Mouse (Mus musculus) CH12.LX (cell line): Measurements from ENCODE around the gene Tor3a. TPM values are rescaled to one million over a fixed set of nuclear protein-coding genes. Genes with fewer than 3 reads are reported as not detected.
A peak's percentile ranks its signal among the peaks of the same experiment; 100 is the strongest.

Source experiments
- DNase-seq: peaks from one replicate; pipeline ENCODE4 v3.0.0-alpha.2; 2013; ENCODE audit errors: extremely low read depth
- H3K27ac ChIP-seq: 2 replicates; pipeline ENCODE4 v1.5.1; 2012; ENCODE audit warnings: low read depth, mild to moderate bottlenecking, control low read depth, moderate library complexity; ENCODE audit not compliant: insufficient read depth
- H3K27me3 ChIP-seq: replicated peaks from 2 replicates; pipeline ENCODE3; 2012; ENCODE audit warnings: inconsistent platforms
- H3K36me3 ChIP-seq, 2 experiments: replicated peaks in 1 of 2; 2 replicates each; pipeline versions ENCODE3 to v1.6.1; 2012; ENCODE audit warnings: inconsistent platforms in 1 of 2, low read length in 1 of 2, mild to moderate bottlenecking in 1 of 2, mixed read lengths in 1 of 2, moderate library complexity in 1 of 2; ENCODE audit not compliant: control insufficient read depth in 1 of 2, insufficient read depth in 1 of 2
- H3K4me1 ChIP-seq, 2 experiments: 2 replicates each; pipeline ENCODE4 v1.6.1; 2012; ENCODE audit warnings: inconsistent platforms in 1 of 2, moderate library complexity in 1 of 2; ENCODE audit not compliant: insufficient read depth in 2 of 2, control insufficient read depth in 1 of 2
- H3K4me2 ChIP-seq: 2 replicates; pipeline ENCODE4 v1.6.1; 2012; ENCODE audit warnings: low read depth, mild to moderate bottlenecking, control low read depth; ENCODE audit not compliant: poor library complexity, insufficient read depth, severe bottlenecking
- H3K4me3 ChIP-seq, 3 experiments: fragments of 150-350 bp in 1 of 3; sonication (generic) in 1 of 3; replicated peaks in 1 of 3; 2 replicates each; pipeline versions ENCODE3 to v1.5.1; 2011 to 2012; ENCODE audit warnings: low read depth in 2 of 3, low read length in 2 of 3, mild to moderate bottlenecking in 2 of 3, moderate library complexity in 2 of 3, control low read depth in 1 of 3, improper control_type of control experiment in 1 of 3, inconsistent platforms in 1 of 3, mixed read lengths in 1 of 3; ENCODE audit not compliant: poor library complexity in 1 of 3
- H3K79me2 ChIP-seq: replicated peaks from 2 replicates; pipeline ENCODE4 v1.6.1; 2012; ENCODE audit warnings: mild to moderate bottlenecking, moderate library complexity; ENCODE audit not compliant: control insufficient read depth, poor library complexity, insufficient read depth, severe bottlenecking; ENCODE audit errors: extremely low read depth
- H3K9ac ChIP-seq: 2 replicates; pipeline ENCODE4 v1.6.1; 2012; ENCODE audit warnings: low read depth, mild to moderate bottlenecking, control low read depth, moderate library complexity; ENCODE audit not compliant: insufficient read depth
- H3K9me3 ChIP-seq: replicated peaks from 2 replicates; pipeline ENCODE3; 2012; ENCODE audit warnings: low read length, inconsistent platforms, mixed read lengths
- CHD1 ChIP-seq: IDR thresholded peaks from 2 replicates; pipeline ENCODE4 v1.6.1; 2012; ENCODE audit warnings: low read depth, low read length, improper control_type of control experiment, inconsistent platforms
- CHD2 ChIP-seq: IDR thresholded peaks from 2 replicates; pipeline ENCODE4 v1.6.1; 2011; ENCODE audit warnings: low read length, improper control_type of control experiment
- CTCF ChIP-seq, 2 experiments: IDR thresholded peaks in 1 of 2; conservative IDR thresholded peaks in 1 of 2; 2 replicates each; pipeline ENCODE4 v1.5.1; 2011 to 2012; ENCODE audit warnings: low read depth in 2 of 2, low read length in 2 of 2, improper control_type of control experiment in 1 of 2, inconsistent platforms in 1 of 2, mild to moderate bottlenecking in 1 of 2, moderate library complexity in 1 of 2
- E2F4 ChIP-seq: IDR thresholded peaks from 2 replicates; pipeline ENCODE4 v1.6.1; 2011; ENCODE audit warnings: low read depth, low read length, improper control_type of control experiment; ENCODE audit not compliant: insufficient replicate concordance
- ELF1 ChIP-seq: IDR thresholded peaks from 2 replicates; pipeline ENCODE4 v1.6.1; 2014; ENCODE audit warnings: low read depth, mild to moderate bottlenecking, inconsistent platforms, low read length, improper control_type of control experiment
- EP300 ChIP-seq: IDR thresholded peaks from 2 replicates; pipeline ENCODE4 v1.6.1; 2011; ENCODE audit warnings: low read length, improper control_type of control experiment
- ETS1 ChIP-seq: conservative IDR thresholded peaks from 2 replicates; pipeline ENCODE4 v1.6.1; 2012; ENCODE audit warnings: low read depth, mild to moderate bottlenecking, inconsistent platforms, low read length, improper control_type of control experiment, moderate library complexity
- GABPA ChIP-seq: IDR thresholded peaks from 2 replicates; pipeline ENCODE4 v1.6.1; 2012; ENCODE audit warnings: low read depth, low read length, improper control_type of control experiment, inconsistent platforms; ENCODE audit not compliant: insufficient replicate concordance
- HCFC1 ChIP-seq: IDR thresholded peaks from 2 replicates; pipeline ENCODE4 v1.6.1; 2012; ENCODE audit warnings: low read depth, mild to moderate bottlenecking, inconsistent platforms, low read length, improper control_type of control experiment
- IRF4 ChIP-seq: IDR thresholded peaks from 2 replicates; pipeline ENCODE4 v1.6.1; 2014; ENCODE audit warnings: low read depth, mild to moderate bottlenecking, inconsistent platforms, low read length, improper control_type of control experiment
- JUN ChIP-seq: IDR thresholded peaks from 2 replicates; pipeline ENCODE4 v1.6.1; 2011; ENCODE audit warnings: low read depth, mild to moderate bottlenecking, low read length, improper control_type of control experiment, moderate library complexity; ENCODE audit not compliant: insufficient read depth
- KAT2A ChIP-seq: IDR thresholded peaks from 2 replicates; pipeline ENCODE4 v1.6.1; 2012; ENCODE audit warnings: low read length, improper control_type of control experiment, inconsistent platforms; ENCODE audit not compliant: insufficient replicate concordance
- MAX ChIP-seq: IDR thresholded peaks from 2 replicates; pipeline ENCODE4 v1.6.1; 2011; ENCODE audit warnings: low read length, improper control_type of control experiment
- MAZ ChIP-seq: IDR thresholded peaks from 2 replicates; pipeline ENCODE4 v1.6.1; 2012; ENCODE audit warnings: low read depth, mild to moderate bottlenecking, inconsistent platforms, low read length, improper control_type of control experiment, moderate library complexity
- MXI1 ChIP-seq: IDR thresholded peaks from 2 replicates; pipeline ENCODE4 v1.6.1; 2011; ENCODE audit warnings: mild to moderate bottlenecking, low read depth, low read length, improper control_type of control experiment
- MYC ChIP-seq: IDR thresholded peaks from 2 replicates; pipeline ENCODE4 v1.6.1; 2011; ENCODE audit warnings: low read depth, mild to moderate bottlenecking, improper control_type of control experiment, low read length
- NRF1 ChIP-seq: IDR thresholded peaks from 2 replicates; pipeline ENCODE4 v1.6.1; 2014; ENCODE audit warnings: low read depth, mild to moderate bottlenecking, inconsistent platforms, low read length, improper control_type of control experiment, moderate library complexity
- POLR2AphosphoS2 ChIP-seq: IDR thresholded peaks from 2 replicates; pipeline ENCODE4 v1.6.1; 2011; ENCODE audit warnings: low read depth, low read length, improper control_type of control experiment
- RAD21 ChIP-seq: IDR thresholded peaks from 2 replicates; pipeline ENCODE4 v1.6.1; 2011; ENCODE audit warnings: low read depth, mild to moderate bottlenecking, low read length, improper control_type of control experiment, moderate library complexity
- RCOR1 ChIP-seq: conservative IDR thresholded peaks from 2 replicates; pipeline ENCODE4 v1.6.1; 2012; ENCODE audit warnings: low read depth, mild to moderate bottlenecking, inconsistent platforms, low read length, improper control_type of control experiment
- SIN3A ChIP-seq: IDR thresholded peaks from 2 replicates; pipeline ENCODE4 v1.6.1; 2012; ENCODE audit warnings: low read length, improper control_type of control experiment, inconsistent platforms
- SMC3 ChIP-seq: IDR thresholded peaks from 2 replicates; pipeline ENCODE4 v1.6.1; 2011; ENCODE audit warnings: low read depth, low read length, improper control_type of control experiment
- TBP ChIP-seq: conservative IDR thresholded peaks from 2 replicates; pipeline ENCODE4 v1.6.1; 2011; ENCODE audit warnings: low read depth, low read length, improper control_type of control experiment
- TCF12 ChIP-seq: IDR thresholded peaks from 2 replicates; pipeline ENCODE4 v1.6.1; 2014; ENCODE audit warnings: low read depth, mild to moderate bottlenecking, inconsistent platforms, low read length, improper control_type of control experiment
- UBTF ChIP-seq: IDR thresholded peaks from 2 replicates; pipeline ENCODE4 v1.6.1; 2012; ENCODE audit warnings: low read depth, mild to moderate bottlenecking, inconsistent platforms, low read length, improper control_type of control experiment, moderate library complexity
- USF2 ChIP-seq: conservative IDR thresholded peaks from 2 replicates; pipeline ENCODE4 v1.6.1; 2011; ENCODE audit warnings: low read depth, low read length, improper control_type of control experiment
- ZC3H11A ChIP-seq: IDR thresholded peaks from 2 replicates; pipeline ENCODE4 v1.6.1; 2012; ENCODE audit warnings: low read depth, mild to moderate bottlenecking, inconsistent platforms, low read length, improper control_type of control experiment
- ZMIZ1 ChIP-seq: IDR thresholded peaks from 2 replicates; pipeline ENCODE4 v1.6.1; 2012; ENCODE audit warnings: low read depth, mild to moderate bottlenecking, inconsistent platforms, low read length, improper control_type of control experiment
- dilution Hi-C: fragments of 300-500 bp; cut with MboI; formaldehyde crosslinking; loops from 2 replicates; pipeline ENCODE4 v1.14.3; 2020; ENCODE audit warnings: low sequenced_read_pairs; ENCODE audit not compliant: extremely low pct_unique_long_range_greater_than_20kb, extremely low pct_ligation_motif_present
- in situ Hi-C: fragments of 300-500 bp; cut with MboI; formaldehyde crosslinking; loops from 3 replicates; pipeline ENCODE4 v1.14.3; 2019; ENCODE audit warnings: low sequenced_read_pairs, low pct_ligation_motif_present, low pct_unique_long_range_greater_than_20kb, mixed read lengths
- polyA plus RNA-seq: library from polyadenylated mRNA; unstranded; fragments of >175 nt; gene quantifications from 2 replicates; pipeline ENCODE4 v1.2.1, GENCODE M21; 2012; ENCODE audit warnings: low read depth; ENCODE audit not compliant: insufficient read length
- total RNA-seq, 2 experiments: library from RNA; depleted of rRNA; stranded (reverse); fragments of 300-350 nt in 1 of 2; fragments of >200 nt in 1 of 2; gene quantifications; 2 replicates each; pipeline ENCODE4 v1.2.3; 2012 to 2014

Gene Tor3a
- total and polyA plus RNA-seq, 3 experiments = 37.6 to 85.7 (median 53.8) TPM

- dilution Hi-C loops (no loop called here), in situ Hi-C loops (loop anchor here (10.0 kb wide), 1 partner anchor 60 kb away; the partner anchor contains the start of gene Fam20b)
- no peak overlapping the region for H3K4me3 ChIP-seq
- TF ChIP-seq MAX (no peak), GABPA (no peak), JUN (no peak), MAZ (no peak), HCFC1 (no peak), TCF12 (no peak), SIN3A (no peak), USF2 (no peak), ZC3H11A (no peak)
- TF ChIP-seq, all 38 proteins: peak for 0
- peaks cover 3 to 75% of the 10 kb centered on the region in 2 experiments for H3K4me1 ChIP-seq
- no peak overlapping the region for H3K4me2 ChIP-seq
- H3K9me3 ChIP-seq = no peaks in the 10 kb centered on the region
- H3K27me3 ChIP-seq = no peaks in the 10 kb centered on the region
- no peak overlapping the region for H3K9ac ChIP-seq
- H3K27ac ChIP-seq = no peak overlapping the region
- no peak for DNase-seq
- no peaks in the 10 kb centered on the region for H3K79me2 ChIP-seq
- H3K36me3 ChIP-seq = peaks cover 57 to 79% of the 10 kb centered on the region in 2 experiments
Observed at GRCm38 (mm10) chr1:156654735-156655530, 19.2 kb downstream of the Tor3a start.

- in situ Hi-C loops = loop anchor here (10.0 kb wide), 1 partner anchor 62 kb away; the partner anchor contains the start of gene Fam20b
- Histone ChIP-seq H3K4me3 (no peak overlapping the region), H3K36me3 (peaks cover 45 to 77% of the 10 kb centered on the region in 2 experiments), H3K27me3 (no peaks in the 10 kb centered on the region), H3K4me1 (peaks cover 0 to 52% of the 10 kb centered on the region in 2 experiments; a peak in 3 of 4 replicates), H3K27ac (peak overlapping the region; percentile 94), H3K9me3 (no peaks in the 10 kb centered on the region), H3K79me2 (no peaks in the 10 kb centered on the region), H3K4me2 (peak overlapping the region; percentile 33; the same call in 1 of the 2 replicates), H3K9ac (peak overlapping the region; percentile 9; the same call in 1 of the 2 replicates)
- DNase-seq = peak; percentile 84
- dilution Hi-C loops = no loop called here
- no peak for TF ChIP-seq RCOR1
- TF ChIP-seq MAZ = no peak
- TF ChIP-seq IRF4 = 0 out of 2 replicates have a peak, but pooled peaks have one; percentile 3
- no peak for TF ChIP-seq JUN
- TF ChIP-seq USF2 = no peak
- no peak for TF ChIP-seq RAD21
- no peak for TF ChIP-seq GABPA
- peak; percentile 36; the same call in 1 of the 2 replicates for TF ChIP-seq EP300
- no peak for TF ChIP-seq MAX
- TF ChIP-seq TCF12 = peak; percentile 52; the same call in 1 of the 2 replicates
- TF ChIP-seq NRF1 = no peak
- TF ChIP-seq KAT2A = no peak
- TF ChIP-seq TBP = no peak
- no peak for TF ChIP-seq E2F4
- TF ChIP-seq SIN3A = no peak; the same call in 1 of the 2 replicates
- TF ChIP-seq CTCF (conservative IDR thresholded peaks at IDR 0.05 in 1 of 2, IDR thresholded peaks at IDR 0.05 in 1 of 2; ENCODE audit: low read depth in 2 of 2, low read length in 2 of 2) = no peak
- no peak for TF ChIP-seq SMC3
- peak; percentile 40; the same call in 1 of the 2 replicates for TF ChIP-seq POLR2AphosphoS2
- TF ChIP-seq CHD1 = peak; percentile 93
- TF ChIP-seq MXI1 = peak; percentile 20; the same call in 1 of the 2 replicates
- peak; percentile 54 for TF ChIP-seq ETS1
- no peak for TF ChIP-seq UBTF
- TF ChIP-seq ZMIZ1 = no peak
- TF ChIP-seq CHD2 = peak; percentile 21; the same call in 1 of the 2 replicates
- peak; percentile 46; the same call in 1 of the 2 replicates for TF ChIP-seq MYC
- TF ChIP-seq ELF1 = no peak
Observed at GRCm38 (mm10) chr1:156652189-156652822, 21.9 kb downstream of the Tor3a start.
